Mouse (Mus musculus): ENCODE measurements around the gene Olfr403. TPM values are rescaled to one million over a fixed set of nuclear protein-coding genes. Genes with fewer than 3 reads are reported as not detected.

Gene Olfr403
- polyA plus RNA-seq, 1 experiment from 2014 or later, result not detected

DNA sequence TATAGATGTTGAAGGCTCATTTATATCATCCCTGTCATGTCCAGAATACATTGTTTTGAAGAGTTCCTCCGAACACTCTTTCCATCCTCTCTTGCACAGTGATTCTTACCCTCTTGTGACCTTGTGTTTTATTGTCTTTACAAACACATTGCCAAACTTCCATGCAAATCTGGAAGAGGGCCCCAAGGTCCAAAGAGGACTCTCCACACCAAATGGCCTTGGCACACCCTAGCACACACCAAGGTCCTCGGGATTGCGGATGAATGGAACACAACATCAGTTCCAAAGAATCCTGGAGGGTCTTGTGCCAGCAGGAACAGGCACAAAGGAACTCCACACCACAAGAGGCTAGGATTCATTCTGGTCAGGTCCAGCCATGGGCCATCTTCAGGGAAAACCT, 55.2 kb downstream of the Olfr403 start:
- no peak overlapping the region for H3K27ac ChIP-seq (replicated peaks; ENCODE audit: low read depth, low read length)

More for the DNA sequence above, 55.2 kb downstream of the Olfr403 start:
- Histone ChIP-seq H3K27me3 (ENCODE audit: control insufficient read depth, insufficient read depth, low read length) (no peaks in the 10 kb centered on the region), H3K4me1 (ENCODE audit: control insufficient read depth, insufficient read depth, low read length) (no peaks in the 10 kb centered on the region), H3K9ac (replicated peaks; ENCODE audit: low read length) (no peak overlapping the region), H3K36me3 (replicated peaks; ENCODE audit: control insufficient read depth, insufficient read depth, low read depth, low read length) (no peaks in the 10 kb centered on the region), H3K4me2 (ENCODE audit: low read depth, low read length) (no peak overlapping the region), H3K4me3 (ENCODE audit: low read depth, low read length) (no peak overlapping the region), H3K9me3 (replicated peaks; ENCODE audit: control insufficient read depth, low read length) (no peaks in the 10 kb centered on the region)
- WGBS, result 94% methylated on average over 3 of the region's 3 CpGs
- no peak for DNase-seq (ENCODE audit: low spot score)
- ATAC-seq (replicated peaks; ENCODE audit: insufficient number of reproducible peaks, low FRiP score, low TSS enrichment, low read depth), result no peak

Other genes starting within 250 kb of the Olfr403 start
- not detected in 2 replicates for gene Olfr23, start 249.6 kb upstream of the Olfr403 start, polyA plus RNA-seq (2014; fragmentation: Nextera tagmentation; extraction: Ambion mirVana)
- gene Olfr397, start 225.4 kb upstream of the Olfr403 start, polyA plus RNA-seq (2014; fragmentation: Nextera tagmentation; extraction: Ambion mirVana), result not detected in 2 replicates
- gene Olfr398, start 195.8 kb upstream of the Olfr403 start, polyA plus RNA-seq (2014; fragmentation: Nextera tagmentation; extraction: Ambion mirVana), result not detected in 2 replicates
- not detected in 2 replicates for gene Olfr139, start 129.7 kb upstream of the Olfr403 start, polyA plus RNA-seq (2014; fragmentation: Nextera tagmentation; extraction: Ambion mirVana)
- not detected in 2 replicates for gene Olfr399, start 129.6 kb upstream of the Olfr403 start, polyA plus RNA-seq (2014; fragmentation: Nextera tagmentation; extraction: Ambion mirVana)
- gene Zfp616, start 116.3 kb upstream of the Olfr403 start, polyA plus RNA-seq (2014; fragmentation: Nextera tagmentation; extraction: Ambion mirVana), result not detected in 2 replicates
- gene Olfr401, start 72.5 kb upstream of the Olfr403 start, polyA plus RNA-seq (2014; fragmentation: Nextera tagmentation; extraction: Ambion mirVana), result not detected in 2 replicates
- not detected in 2 replicates for gene Olfr402, start 32.7 kb upstream of the Olfr403 start, polyA plus RNA-seq (2014; fragmentation: Nextera tagmentation; extraction: Ambion mirVana)
- not detected in 2 replicates for gene Olfr43, start 25.1 kb downstream of the Olfr403 start, polyA plus RNA-seq (2014; fragmentation: Nextera tagmentation; extraction: Ambion mirVana)
- not detected in 2 replicates for gene Olfr406, start 73.6 kb downstream of the Olfr403 start, polyA plus RNA-seq (2014; fragmentation: Nextera tagmentation; extraction: Ambion mirVana)
- gene Olfr59, start 97.5 kb downstream of the Olfr403 start, polyA plus RNA-seq (2014; fragmentation: Nextera tagmentation; extraction: Ambion mirVana), result not detected in 2 replicates
- not detected in 2 replicates for gene Olfr410, start 151.8 kb downstream of the Olfr403 start, polyA plus RNA-seq (2014; fragmentation: Nextera tagmentation; extraction: Ambion mirVana)
- not detected in 2 replicates for gene Olfr411, start 166.4 kb downstream of the Olfr403 start, polyA plus RNA-seq (2014; fragmentation: Nextera tagmentation; extraction: Ambion mirVana)
- gene Olfr412, start 175.8 kb downstream of the Olfr403 start, polyA plus RNA-seq (2014; fragmentation: Nextera tagmentation; extraction: Ambion mirVana), result not detected in 2 replicates

All from embryonic facial prominence, embryonic 11.5 days (tissue).